Mouse (Mus musculus): ENCODE data around the gene Iqschfp.

The Iqschfp gene

GRCm38 (mm10) chr3:68638703-68639102, 746.7 kb downstream of the Iqschfp start:
- DNase-seq (ENCODE audit: low read depth, low spot score) = peak; percentile 72

- DNase-seq (ENCODE audit: low read depth, low spot score) = no peak
These were observed 750.9 kb downstream of the Iqschfp start for GRCm38 (mm10) chr3:68642935-68643334.

GRCm38 (mm10) chr3:68646387-68647130, 754.5 kb downstream of the Iqschfp start:
- DNase-seq (ENCODE audit: low read depth, low spot score) = peak; percentile 67

- no peak for DNase-seq (ENCODE audit: low read depth, low spot score)
These were observed 755.2 kb downstream of the Iqschfp start for GRCm38 (mm10) chr3:68647282-68647681.

- DNase-seq (ENCODE audit: low read depth, low spot score) = peak; percentile 63
These were observed 758.2 kb downstream of the Iqschfp start for GRCm38 (mm10) chr3:68650251-68650650.

GRCm38 (mm10) chr3:68656607-68657352, 764.7 kb downstream of the Iqschfp start:
- no peak for DNase-seq (ENCODE audit: low read depth, low spot score)

GRCm38 (mm10) chr3:68657589-68658245, 765.7 kb downstream of the Iqschfp start:
- DNase-seq (ENCODE audit: low read depth, low spot score) = no peak

- DNase-seq (ENCODE audit: low read depth, low spot score) = no peak
These were observed 768.0 kb downstream of the Iqschfp start for GRCm38 (mm10) chr3:68659996-68660395.

- DNase-seq (ENCODE audit: low read depth, low spot score) = peak; percentile 66
These were observed 768.5 kb downstream of the Iqschfp start for GRCm38 (mm10) chr3:68660538-68660937.

GRCm38 (mm10) chr3:68662386-68662785, 770.4 kb downstream of the Iqschfp start:
- DNase-seq (ENCODE audit: low read depth, low spot score) = no peak

- no peak for DNase-seq (ENCODE audit: low read depth, low spot score)
These were observed 772.3 kb downstream of the Iqschfp start for GRCm38 (mm10) chr3:68664337-68664736.

- DNase-seq (ENCODE audit: low read depth, low spot score) = peak; percentile 18
These were observed 774.3 kb downstream of the Iqschfp start for GRCm38 (mm10) chr3:68666377-68666776.

- DNase-seq (ENCODE audit: low read depth, low spot score) = no peak
These were observed 775.8 kb downstream of the Iqschfp start for GRCm38 (mm10) chr3:68667852-68668251.

- DNase-seq (ENCODE audit: low read depth, low spot score) = peak; percentile 33
These were observed 777.5 kb downstream of the Iqschfp start for GRCm38 (mm10) chr3:68669418-68669974.

- no peak for DNase-seq (ENCODE audit: low read depth, low spot score)
These were observed 782.7 kb downstream of the Iqschfp start for GRCm38 (mm10) chr3:68674721-68675120.

- DNase-seq (ENCODE audit: low read depth, low spot score) = peak; percentile 79
These were observed 783.3 kb downstream of the Iqschfp start for GRCm38 (mm10) chr3:68675216-68675835.
